In genomic region chr7:44463056-44463425, GRCm38 (mm10) we compare ENCODE assay signal across 9 mouse cellular contexts. TPM values are rescaled to one million over a fixed set of nuclear protein-coding genes. Genes with fewer than 3 reads are reported as not detected.
DNase-seq lines count a peak whose midpoint lies in the region; ATAC-seq lines count a peak whose summit lies in the region.
"Had no signal": no experiment of that assay in that cellular context is flagged by ENCODE, and none has a peak within 500 bp of the region (broad histone marks: within the 10 kb centered on the region; RNA-seq: fewer than 3 reads in every experiment).

No protein-coding gene starts in this region.

- no peak for ATAC-seq in heart, embryonic 15.5 days (replicated peaks; ENCODE audit: insufficient number of reproducible peaks, insufficient read depth, low FRiP score, low read depth)
- ATAC-seq in lung, embryonic 16.5 days (ENCODE audit: low read depth) = no peak
- no peak for ATAC-seq in embryonic facial prominence, embryonic 15.5 days (ENCODE audit: insufficient number of reproducible peaks, low FRiP score, low TSS enrichment, low read depth)
- no peak for ATAC-seq in limb, embryonic 15.5 days (ENCODE audit: insufficient number of reproducible peaks, low FRiP score, low TSS enrichment, low read depth)

- no peak overlapping the region for H3K27ac ChIP-seq in heart, embryonic 15.5 days
- no peak overlapping the region for H3K27ac ChIP-seq in lung, embryonic 16.5 days (ENCODE audit: low read length)
- no peak overlapping the region for H3K27ac ChIP-seq in embryonic facial prominence, embryonic 15.5 days (replicated peaks)
- H3K27ac ChIP-seq in limb, embryonic 15.5 days = no peak overlapping the region

- H3K4me2 ChIP-seq in heart, embryonic 15.5 days = peak overlapping the region; percentile 55; the same call in 1 of the 2 replicates
- H3K4me2 ChIP-seq in lung, embryonic 16.5 days (ENCODE audit: low read depth, low read length) = peak overlapping the region; percentile 39
- H3K4me2 ChIP-seq in embryonic facial prominence, embryonic 15.5 days (replicated peaks) = peak overlapping the region; percentile 45
- peak overlapping the region; percentile 29 for H3K4me2 ChIP-seq in limb, embryonic 15.5 days

- peaks cover 24% of the 10 kb centered on the region for H3K4me1 ChIP-seq in heart, embryonic 15.5 days (replicated peaks)
- H3K4me1 ChIP-seq in lung, embryonic 16.5 days (replicated peaks; ENCODE audit: control insufficient read depth, insufficient read depth, low read length) = 0 out of 2 replicates have a peak, but pooled peaks cover 3% of the 10 kb centered on the region
- peaks cover 14% of the 10 kb centered on the region; the same call in 1 of the 2 replicates for H3K4me1 ChIP-seq in embryonic facial prominence, embryonic 15.5 days
- H3K4me1 ChIP-seq in limb, embryonic 15.5 days = peaks cover 17% of the 10 kb centered on the region

- H3K36me3 ChIP-seq in heart, embryonic 15.5 days = peaks cover 9% of the 10 kb centered on the region; the same call in 1 of the 2 replicates
- no peaks in the 10 kb centered on the region for H3K36me3 ChIP-seq in lung, embryonic 16.5 days (ENCODE audit: control insufficient read depth, insufficient read depth, low read length)
- no peaks in the 10 kb centered on the region; the same call in 1 of the 2 replicates for H3K36me3 ChIP-seq in embryonic facial prominence, embryonic 15.5 days
- 0 out of 2 replicates have a peak, but pooled peaks cover 10% of the 10 kb centered on the region for H3K36me3 ChIP-seq in limb, embryonic 15.5 days

- peak overlapping the region; percentile 32; the same call in 1 of the 2 replicates for H3K4me3 ChIP-seq in heart, embryonic 15.5 days
- no peak overlapping the region; the same call in 1 of the 2 replicates for H3K4me3 ChIP-seq in lung, embryonic 16.5 days (ENCODE audit: low read length)
- H3K4me3 ChIP-seq in embryonic facial prominence, embryonic 15.5 days (replicated peaks) = no peak overlapping the region
- peak overlapping the region; percentile 14; the same call in 1 of the 2 replicates for H3K4me3 ChIP-seq in limb, embryonic 15.5 days

- DNase-seq in heart, adult 18-20 months = no peak
- DNase-seq in lung, postnatal 10 days = no peak
- no peak for DNase-seq in thymus, postnatal 25 days
- DNase-seq: adrenal gland, postnatal 36 days had no signal

- 31% methylated on average over 8 of the region's 8 CpGs for WGBS in heart, embryonic 15.5 days
- 27% methylated on average over 8 of the region's 8 CpGs for WGBS in lung, embryonic 16.5 days
- 28% methylated on average over 8 of the region's 8 CpGs for WGBS in embryonic facial prominence, embryonic 15.5 days
- WGBS in limb, embryonic 15.5 days = 28% methylated on average over 8 of the region's 8 CpGs

- no peak overlapping the region for H3K9ac ChIP-seq in heart, embryonic 15.5 days
- no peak overlapping the region for H3K9ac ChIP-seq in lung, embryonic 16.5 days (ENCODE audit: low read length)
- no peak overlapping the region for H3K9ac ChIP-seq in embryonic facial prominence, embryonic 15.5 days
- H3K9ac ChIP-seq in limb, embryonic 15.5 days = no peak overlapping the region

- H3K27me3 ChIP-seq in heart, embryonic 15.5 days = peaks cover 47% of the 10 kb centered on the region
- H3K27me3 ChIP-seq in lung, embryonic 16.5 days (ENCODE audit: control insufficient read depth, insufficient read depth, low read depth, low read length) = peaks cover 47% of the 10 kb centered on the region
- H3K27me3 ChIP-seq in embryonic facial prominence, embryonic 15.5 days = peaks cover 54% of the 10 kb centered on the region
- peaks cover 70% of the 10 kb centered on the region for H3K27me3 ChIP-seq in limb, embryonic 15.5 days

- H3K9me3 ChIP-seq in heart, embryonic 15.5 days (replicated peaks) = no peaks in the 10 kb centered on the region; the same call in 1 of the 2 replicates
- H3K9me3 ChIP-seq in lung, embryonic 16.5 days (ENCODE audit: control insufficient read depth, low read length) = no peaks in the 10 kb centered on the region
- no peaks in the 10 kb centered on the region for H3K9me3 ChIP-seq in embryonic facial prominence, embryonic 15.5 days (replicated peaks)
- H3K9me3 ChIP-seq in limb, embryonic 15.5 days = no peaks in the 10 kb centered on the region

RNA-seq across cellular contexts. Expression of gene Aspdh, which starts 2.1 kb away (rescaled TPM):
- polyA plus RNA-seq in heart, embryonic 15.5 days (2015; fragmentation: Nextera tagmentation; extraction: Ambion mirVana) = 0.43 and 0.74 TPM in 2 replicates
- 1 to 10 TPM in 1 of 2 experiments, under 1 TPM in 1; 0.41 to 1.4 TPM for total RNA-seq in heart, adult 18-20 months (2021)
- 0.62 and 1.3 TPM in 2 replicates for polyA plus RNA-seq in lung, embryonic 16.5 days (2015; fragmentation: Nextera tagmentation; extraction: Ambion mirVana)
- polyA plus RNA-seq in embryonic facial prominence, embryonic 15.5 days (2015; fragmentation: Nextera tagmentation; extraction: Ambion mirVana) = 0.20 and 0.81 TPM in 2 replicates
- polyA plus RNA-seq in limb, embryonic 15.5 days (2015; fragmentation: Nextera tagmentation; extraction: Ambion mirVana) = 0.29 and 0.56 TPM in 2 replicates
- total RNA-seq: CH12.LX had no signal

RNA-seq across cellular contexts. Expression of gene Josd2, which starts 4.7 kb away (rescaled TPM):
- polyA plus RNA-seq in heart, embryonic 15.5 days (2015; fragmentation: Nextera tagmentation; extraction: Ambion mirVana) = 134 and 146 TPM in 2 replicates
- 100 to 1,000 TPM in 1 of 2 experiments, 10 to 100 TPM in 1; 98.6 to 108 TPM for total RNA-seq in heart, adult 18-20 months (2021)
- polyA plus RNA-seq in lung, embryonic 16.5 days (2015; fragmentation: Nextera tagmentation; extraction: Ambion mirVana) = 115 and 116 TPM in 2 replicates
- 121 and 124 TPM in 2 replicates for polyA plus RNA-seq in embryonic facial prominence, embryonic 15.5 days (2015; fragmentation: Nextera tagmentation; extraction: Ambion mirVana)
- 92.9 and 121 TPM in 2 replicates for polyA plus RNA-seq in limb, embryonic 15.5 days (2015; fragmentation: Nextera tagmentation; extraction: Ambion mirVana)

RNA-seq across cellular contexts. Expression of gene Emc10, which starts 33.3 kb away (rescaled TPM):
- polyA plus RNA-seq in heart, embryonic 15.5 days (2015; fragmentation: Nextera tagmentation; extraction: Ambion mirVana) = 81.6 and 109 TPM in 2 replicates
- 10 to 100 TPM; 79.6 to 85.6 TPM for total RNA-seq in heart, adult 18-20 months (2021)
- polyA plus RNA-seq in lung, embryonic 16.5 days (2015; fragmentation: Nextera tagmentation; extraction: Ambion mirVana) = 94.0 TPM in 2 replicates
- polyA plus RNA-seq in embryonic facial prominence, embryonic 15.5 days (2015; fragmentation: Nextera tagmentation; extraction: Ambion mirVana) = 140 and 149 TPM in 2 replicates
- polyA plus RNA-seq in limb, embryonic 15.5 days (2015; fragmentation: Nextera tagmentation; extraction: Ambion mirVana) = 103 and 116 TPM in 2 replicates

RNA-seq across cellular contexts. Expression of gene Fam71e1, which starts 33.3 kb away (rescaled TPM):
- 8.7 and 11.5 TPM in 2 replicates for polyA plus RNA-seq in heart, embryonic 15.5 days (2015; fragmentation: Nextera tagmentation; extraction: Ambion mirVana)
- total RNA-seq in heart, adult 18-20 months (2021) = 1 to 10 TPM; 1.6 to 4.3 TPM
- polyA plus RNA-seq in lung, embryonic 16.5 days (2015; fragmentation: Nextera tagmentation; extraction: Ambion mirVana) = 9.5 and 9.9 TPM in 2 replicates
- polyA plus RNA-seq in embryonic facial prominence, embryonic 15.5 days (2015; fragmentation: Nextera tagmentation; extraction: Ambion mirVana) = 12.0 and 14.7 TPM in 2 replicates
- polyA plus RNA-seq in limb, embryonic 15.5 days (2015; fragmentation: Nextera tagmentation; extraction: Ambion mirVana) = 9.7 and 12.8 TPM in 2 replicates

RNA-seq across cellular contexts. Expression of gene Lrrc4b, which starts 34.2 kb away (rescaled TPM):
- polyA plus RNA-seq in heart, embryonic 15.5 days (2015; fragmentation: Nextera tagmentation; extraction: Ambion mirVana) = 1.8 TPM in 2 replicates
- total RNA-seq in heart, adult 18-20 months (2021) = 10 to 100 TPM; 31.2 to 66.0 TPM
- polyA plus RNA-seq in lung, embryonic 16.5 days (2015; fragmentation: Nextera tagmentation; extraction: Ambion mirVana) = 0.36 and 0.57 TPM in 2 replicates
- 1.3 TPM in 2 replicates for polyA plus RNA-seq in embryonic facial prominence, embryonic 15.5 days (2015; fragmentation: Nextera tagmentation; extraction: Ambion mirVana)
- 0.55 and 0.87 TPM in 2 replicates for polyA plus RNA-seq in limb, embryonic 15.5 days (2015; fragmentation: Nextera tagmentation; extraction: Ambion mirVana)

Comparison
In these comparisons a context has a peak if more than half of its experiments do, and no peak if none do; other contexts are left out.
1. H3K4me3 ChIP-seq: peak in heart, embryonic 15.5 days (single experiment) and limb, embryonic 15.5 days (single experiment); none in lung, embryonic 16.5 days (single experiment) and embryonic facial prominence, embryonic 15.5 days (single experiment).
2. Peak in every context shown above with its lines, with median percentiles within 50 percentile points of each other: H3K4me2 ChIP-seq.